ENCODE assay signal across 8 mouse cellular contexts in the genomic region with DNA sequence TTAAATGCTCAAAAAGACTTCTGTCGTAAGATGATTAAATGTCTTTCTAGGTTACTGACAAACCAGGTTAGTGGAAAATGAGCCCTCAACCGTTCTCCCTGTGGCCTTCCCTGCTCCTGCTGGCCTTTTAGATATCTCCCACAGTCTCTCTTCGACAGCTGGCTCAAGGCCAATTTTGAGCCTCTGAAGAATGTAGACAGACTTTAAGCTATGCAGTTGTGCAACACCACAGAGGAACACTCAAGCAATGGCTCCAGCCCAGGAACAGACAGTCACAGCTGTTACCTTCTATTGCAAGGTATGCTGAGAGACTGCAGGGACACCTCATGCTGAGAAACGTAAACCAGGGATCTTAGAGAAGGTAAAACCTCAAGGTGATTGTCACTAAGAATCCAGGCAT.
DNase-seq lines count a peak whose midpoint lies in the region; ATAC-seq and TF ChIP-seq lines count a peak whose summit lies in the region.

No protein-coding gene starts in this region.

- H3K27me3 ChIP-seq in kidney, adult 2 months (replicated peaks; ENCODE audit: control insufficient read depth, insufficient read depth, low read length): no peaks in the 10 kb centered on the region

- no peak for TF ChIP-seq CTCF in kidney, adult 2 months (conservative IDR thresholded peaks at IDR 0.05; ENCODE audit: insufficient read depth, insufficient read length, low read depth, low read length)

- H3K27ac ChIP-seq in kidney, adult 2 months (ENCODE audit: insufficient read depth, low read depth, low read length): no peak overlapping the region

- whole genome bisulfite sequencing in kidney, adult 2 months: 36% methylated on average over 4 of the region's 4 CpGs

- TF ChIP-seq POLR2A in kidney, adult 2 months (IDR thresholded peaks at IDR 0.05; ENCODE audit: low read depth, low read length): no peak

- peak; percentile 7 for DNase-seq in right cerebral cortex, postnatal 4 days
- no peak for DNase-seq in right cerebral cortex, postnatal 25 days
- DNase-seq in gastrocnemius, postnatal 25 days: peak; percentile 41
- DNase-seq in kidney, adult 2 months: peak; percentile 72
- no peak for DNase-seq in frontal cortex, adult 2 months (ENCODE audit: extremely low spot score in 1 of 2, low spot score in 1 of 2)
- DNase-seq in cerebellum, adult 11 months: no peak

- H3K4me3 ChIP-seq in kidney, adult 2 months (ENCODE audit: insufficient read depth, low read depth, low read length): no peak overlapping the region

- H3K4me1 ChIP-seq in kidney, adult 2 months (ENCODE audit: control insufficient read depth, insufficient read depth, low read length): no peaks in the 10 kb centered on the region

- no peaks in the 10 kb centered on the region for H3K36me3 ChIP-seq in kidney, adult 2 months (ENCODE audit: control insufficient read depth, insufficient read depth, low read length)

- ATAC-seq in megakaryocyte, adult 5-6 weeks (ENCODE audit: poor library complexity, severe bottlenecking): peak; percentile 39; the same call in 1 of the 2 replicates
- ATAC-seq in CD4-positive, CD25-positive, alpha-beta regulatory T cell, adult 4 months: no peak

Comparison
In these comparisons a context has a peak if more than half of its experiments do, and no peak if none do; other contexts are left out.
1. DNase-seq: peak in right cerebral cortex, postnatal 4 days (single experiment), gastrocnemius, postnatal 25 days (single experiment) and kidney, adult 2 months (single experiment); none in right cerebral cortex, postnatal 25 days (single experiment), frontal cortex, adult 2 months (0 of 2) and cerebellum, adult 11 months (single experiment).